Mouse (Mus musculus) embryo, embryonic 10 days (tissue): ENCODE results near the gene Rhox3c.
"Not testable (repeated sequence)": the region's sequence is repeated elsewhere in the genome, so short reads cannot be mapped to it uniquely, and the experiment has no call there.

Experiments
- DNase-seq: peaks from one replicate; pipeline ENCODE4 v3.0.0-alpha.2; 2015; ENCODE audit warnings: low spot score

The Rhox3c gene

GRCm38 (mm10) chrX:37458285-37458684 lies at the start of gene Rhox3c:
Gene Rhox3c (plus strand): TSS chrX:37458585.
- not testable (repeated sequence) for DNase-seq

DNA sequence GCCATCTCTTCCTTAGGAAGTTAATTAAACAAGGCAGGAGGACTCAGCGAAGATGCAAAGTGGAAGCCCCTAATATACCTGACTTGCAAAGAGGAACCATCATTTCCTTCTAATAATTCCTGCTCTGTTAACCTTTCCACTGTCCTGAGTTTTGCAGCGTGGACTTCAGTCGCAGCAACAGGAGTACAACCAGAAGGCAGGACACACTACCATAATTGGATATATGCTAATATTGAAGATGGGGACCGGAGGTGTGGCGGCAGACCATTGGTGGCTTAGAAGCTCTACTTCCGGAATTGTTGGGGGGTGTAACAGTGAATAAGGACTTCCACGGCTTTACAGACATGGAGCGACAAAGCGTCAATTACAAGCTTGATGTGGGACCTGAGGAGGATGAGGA lies 46.6 kb upstream of the Rhox3c start, which contains the start of gene Rhox2b:
Rhox2b (plus strand) TSS at position 301 of the 400 bp plus-strand sequence.
- not testable (repeated sequence) for DNase-seq

DNA sequence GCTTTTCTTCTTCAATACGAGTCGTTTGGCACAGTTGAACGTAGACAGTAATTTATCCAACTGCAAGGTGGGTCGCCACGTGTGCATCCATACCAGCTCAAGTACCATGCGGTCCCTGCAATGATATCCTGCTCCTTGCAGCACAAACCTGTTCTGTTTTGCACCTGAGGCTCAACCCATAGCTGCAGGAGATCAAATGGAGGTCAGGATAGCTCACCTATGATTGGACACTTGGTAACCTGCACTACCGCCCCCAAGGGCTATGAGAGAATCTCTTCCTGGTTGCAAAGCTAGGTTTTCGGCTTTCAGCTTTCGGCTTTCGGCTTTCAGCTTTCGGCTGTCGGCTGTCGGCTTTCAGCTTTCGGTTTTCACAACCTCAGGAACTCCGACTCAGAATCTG lies 26.2 kb upstream of the Rhox3c start, which contains the start of gene Rhox4b:
Rhox4b (plus strand) TSS at position 301 of the 400 bp plus-strand sequence.
- not testable (repeated sequence) for DNase-seq

- DNase-seq = not testable (repeated sequence)
Measured at GRCm38 (mm10) chrX:37453380-37453779, 5.0 kb upstream of the Rhox3c start, which contains the start of gene Rhox2c. Gene Rhox2c (plus strand): TSS chrX:37453680.

DNA sequence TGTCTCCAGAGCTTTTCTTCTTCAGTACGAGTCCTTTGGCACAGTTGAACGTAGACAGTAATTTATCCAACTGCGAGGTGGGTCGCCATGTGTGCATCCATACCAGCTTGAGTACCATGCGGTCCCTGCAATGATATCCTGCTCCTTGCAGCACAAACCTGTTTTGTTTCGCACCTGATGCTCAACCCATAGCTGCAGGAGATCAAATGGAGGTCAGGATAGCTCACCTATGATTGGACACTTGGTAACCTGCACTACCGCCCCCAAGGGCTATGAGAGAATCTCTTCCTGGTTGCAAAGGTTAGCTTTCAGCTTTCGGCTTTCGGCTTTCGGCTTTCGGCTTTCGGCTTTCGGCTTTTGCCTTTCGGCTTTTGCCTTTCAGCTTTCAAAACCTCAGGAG lies 21.7 kb downstream of the Rhox3c start, which contains the start of gene Rhox4c:
Rhox4c (plus strand) TSS at position 301 of the 400 bp plus-strand sequence.
- not testable (repeated sequence) for DNase-seq

GRCm38 (mm10) chrX:37514059-37514458 lies 55.7 kb downstream of the Rhox3c start, which contains the start of gene Rhox4d:
Gene Rhox4d (plus strand): TSS chrX:37514359.
- not testable (repeated sequence) for DNase-seq
